Mouse (Mus musculus): Measurements from ENCODE around the gene Lactb. TPM values are rescaled to one million over a fixed set of nuclear protein-coding genes. Genes with fewer than 3 reads are reported as not detected.

Gene Lactb
- polyA plus RNA-seq, 1 experiment from 2014 or later: 8.5 TPM

DNA sequence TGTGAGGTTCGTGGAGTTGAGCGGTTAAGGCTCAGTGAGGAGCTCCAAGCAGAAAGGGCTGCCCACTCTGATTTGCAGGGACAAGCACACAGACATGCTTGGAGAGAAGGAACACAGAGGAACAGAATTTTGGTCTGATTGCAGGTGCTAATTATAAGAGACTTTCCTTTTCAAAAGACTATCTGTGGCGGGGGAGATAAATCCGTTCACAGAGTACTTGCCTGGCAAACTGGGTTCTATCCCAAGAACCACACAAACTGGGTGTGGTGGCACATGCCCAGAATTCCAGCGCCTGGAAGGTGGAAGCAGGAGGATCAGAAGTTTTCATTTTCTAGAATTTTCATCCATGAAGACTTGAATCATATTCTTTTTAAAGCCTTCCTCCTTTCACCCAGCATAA, 1.8 kb upstream of the Lactb start:
- ATAC-seq: no peak
- Histone ChIP-seq H3K4me1 (peaks cover 9% of the 10 kb centered on the region; the same call in 1 of the 2 replicates), H3K36me3 (ENCODE audit: poor library complexity, severe bottlenecking) (no peaks in the 10 kb centered on the region), H3K9me3 (replicated peaks) (no peaks in the 10 kb centered on the region), H3K9ac (no peak overlapping the region), H3K4me3 (no peak overlapping the region), H3K27me3 (no peaks in the 10 kb centered on the region), H3K27ac (no peak overlapping the region), H3K4me2 (no peak overlapping the region)
- WGBS: 87% methylated on average over 5 of the region's 5 CpGs

GRCm38 (mm10) chr9:66974721-66975225, 511 bp downstream of the Lactb start:
- H3K9me3 ChIP-seq (replicated peaks): no peaks in the 10 kb centered on the region
- peaks cover 8% of the 10 kb centered on the region for H3K36me3 ChIP-seq (ENCODE audit: poor library complexity, severe bottlenecking)
- under 1% methylated on average over 37 of the region's 41 CpGs for WGBS
- no peaks in the 10 kb centered on the region for H3K27me3 ChIP-seq
- peak overlapping the region; percentile 90 for H3K4me3 ChIP-seq
- peak overlapping the region; percentile 71 for H3K4me2 ChIP-seq
- H3K9ac ChIP-seq: peak overlapping the region; percentile 82
- peaks cover 9% of the 10 kb centered on the region; the same call in 1 of the 2 replicates for H3K4me1 ChIP-seq
- peak; percentile 75 for ATAC-seq
- peak overlapping the region; percentile 87 for H3K27ac ChIP-seq

- Histone ChIP-seq H3K4me3 (no peak overlapping the region), H3K27ac (no peak overlapping the region), H3K4me2 (no peak overlapping the region), H3K9ac (no peak overlapping the region), H3K9me3 (replicated peaks) (no peaks in the 10 kb centered on the region), H3K36me3 (ENCODE audit: poor library complexity, severe bottlenecking) (peaks cover 16% of the 10 kb centered on the region), H3K27me3 (no peaks in the 10 kb centered on the region), H3K4me1 (peaks cover 9% of the 10 kb centered on the region; the same call in 1 of the 2 replicates)
- no peak for ATAC-seq
- WGBS: 84% methylated on average over 8 of the region's 8 CpGs
Measured at GRCm38 (mm10) chr9:66971116-66971515, 4.2 kb downstream of the Lactb start.

- 93% methylated on average over 8 of the region's 8 CpGs for WGBS
- no peak for ATAC-seq
- Histone ChIP-seq H3K36me3 (ENCODE audit: poor library complexity, severe bottlenecking) (peaks cover 16% of the 10 kb centered on the region), H3K27me3 (no peaks in the 10 kb centered on the region), H3K9ac (no peak overlapping the region), H3K4me2 (no peak overlapping the region), H3K27ac (no peak overlapping the region), H3K9me3 (replicated peaks) (no peaks in the 10 kb centered on the region), H3K4me1 (no peaks in the 10 kb centered on the region), H3K4me3 (no peak overlapping the region)
Measured at GRCm38 (mm10) chr9:66967492-66967891, 7.8 kb downstream of the Lactb start.

- 56% methylated on average over 2 of the region's 3 CpGs for WGBS
- Histone ChIP-seq H3K4me1 (no peaks in the 10 kb centered on the region), H3K36me3 (ENCODE audit: poor library complexity, severe bottlenecking) (no peaks in the 10 kb centered on the region), H3K27ac (no peak overlapping the region), H3K4me2 (no peak overlapping the region), H3K9me3 (replicated peaks) (no peaks in the 10 kb centered on the region), H3K27me3 (no peaks in the 10 kb centered on the region), H3K4me3 (no peak overlapping the region), H3K9ac (no peak overlapping the region)
- no peak for ATAC-seq
Measured at GRCm38 (mm10) chr9:66961478-66961877, 13.8 kb downstream of the Lactb start.

- no peak overlapping the region for H3K4me3 ChIP-seq
Measured at GRCm38 (mm10) chr9:66957451-66957850, 17.8 kb downstream of the Lactb start.

DNA sequence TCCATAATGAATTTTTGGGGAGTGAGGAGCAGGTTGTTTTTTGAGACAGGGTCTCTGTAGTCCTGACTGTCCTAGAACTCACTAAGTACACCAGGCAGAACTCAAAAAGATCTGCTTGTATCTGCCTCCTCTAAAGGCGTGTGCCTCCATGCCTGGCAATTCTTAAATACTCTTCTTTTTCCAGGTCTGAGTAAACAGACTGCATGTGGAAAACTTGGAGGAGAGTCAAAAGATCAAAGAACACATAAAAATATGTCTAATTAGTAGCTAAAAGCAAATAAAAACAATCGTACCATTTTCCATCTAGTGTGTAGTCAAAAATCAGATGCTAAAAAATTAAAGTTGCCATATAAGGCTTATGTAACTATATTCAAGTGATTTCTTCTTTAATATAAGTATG, 22.4 kb downstream of the Lactb start:
- no peak for ATAC-seq
- 84% methylated on average over 2 of the region's 2 CpGs for WGBS
- H3K4me1 ChIP-seq: no peaks in the 10 kb centered on the region

More at GRCm38 (mm10) chr9:66957451-66957850, 17.8 kb downstream of the Lactb start:
- Histone ChIP-seq H3K27ac (no peak overlapping the region), H3K27me3 (no peaks in the 10 kb centered on the region), H3K9ac (0 out of 2 replicates have a peak overlapping the region, but pooled peaks have one; percentile 12), H3K4me2 (no peak overlapping the region), H3K4me1 (no peaks in the 10 kb centered on the region), H3K9me3 (replicated peaks) (no peaks in the 10 kb centered on the region), H3K36me3 (ENCODE audit: poor library complexity, severe bottlenecking) (0 out of 2 replicates have a peak, but pooled peaks cover 10% of the 10 kb centered on the region)
- 88% methylated on average over 3 of the region's 3 CpGs for WGBS
- no peak for ATAC-seq

GRCm38 (mm10) chr9:66952321-66952720, 23.0 kb downstream of the Lactb start:
- Histone ChIP-seq H3K27me3 (no peaks in the 10 kb centered on the region), H3K9ac (no peak overlapping the region), H3K9me3 (replicated peaks) (no peaks in the 10 kb centered on the region), H3K27ac (no peak overlapping the region), H3K36me3 (ENCODE audit: poor library complexity, severe bottlenecking) (peaks cover 21% of the 10 kb centered on the region; the same call in 1 of the 2 replicates), H3K4me1 (no peaks in the 10 kb centered on the region), H3K4me2 (no peak overlapping the region), H3K4me3 (no peak overlapping the region)
- no peak for ATAC-seq
- WGBS: 80% methylated on average over 8 of the region's 8 CpGs

More for the DNA sequence above, 22.4 kb downstream of the Lactb start:
- Histone ChIP-seq H3K9ac (no peak overlapping the region), H3K4me3 (no peak overlapping the region), H3K9me3 (replicated peaks) (no peaks in the 10 kb centered on the region), H3K4me2 (no peak overlapping the region), H3K27ac (no peak overlapping the region), H3K27me3 (no peaks in the 10 kb centered on the region), H3K36me3 (ENCODE audit: poor library complexity, severe bottlenecking) (peaks cover 19% of the 10 kb centered on the region; the same call in 1 of the 2 replicates)

DNA sequence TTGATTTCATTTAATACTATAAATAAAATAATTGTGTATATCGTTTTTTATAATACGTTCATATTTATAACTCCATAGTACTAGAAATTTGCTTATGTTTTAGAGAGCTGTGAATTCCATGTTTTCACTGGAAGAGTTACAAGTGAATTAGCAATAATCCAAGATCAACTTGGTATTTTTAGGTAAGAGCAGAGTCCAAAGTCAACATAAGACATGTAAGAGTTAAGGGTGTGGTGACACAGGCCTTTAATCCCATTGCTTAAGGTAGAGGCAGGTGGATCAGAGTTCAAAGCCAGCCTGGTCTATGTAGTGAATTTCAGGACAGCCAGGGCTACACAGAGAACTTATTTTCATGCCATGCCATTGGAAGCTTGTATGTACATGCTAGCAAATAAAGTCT, 26.7 kb downstream of the Lactb start:
- Histone ChIP-seq H3K9me3 (replicated peaks) (no peaks in the 10 kb centered on the region), H3K27me3 (no peaks in the 10 kb centered on the region), H3K4me2 (no peak overlapping the region), H3K4me1 (peaks cover 15% of the 10 kb centered on the region), H3K9ac (no peak overlapping the region), H3K4me3 (no peak overlapping the region), H3K27ac (no peak overlapping the region), H3K36me3 (ENCODE audit: poor library complexity, severe bottlenecking) (peaks cover 12% of the 10 kb centered on the region; the same call in 1 of the 2 replicates)
- WGBS: 98% methylated on average over 2 of the region's 2 CpGs
- no peak for ATAC-seq

GRCm38 (mm10) chr9:66945647-66946641, 29.3 kb downstream of the Lactb start, which contains the start of gene Rps27l:
Rps27l (plus strand) TSS chr9:66946086.
- peak within 1 kb of the TSS; percentile 82 for H3K27ac ChIP-seq
- H3K9me3 ChIP-seq (replicated peaks): no peaks in the 10 kb centered on the region
- H3K4me1 ChIP-seq: peaks cover 15% of the 10 kb centered on the region
- ATAC-seq: peak; percentile 99
- H3K4me2 ChIP-seq: peak within 1 kb of the TSS; percentile 91
- peak within 1 kb of the TSS; percentile 95 for H3K4me3 ChIP-seq
- no peaks in the 10 kb centered on the region for H3K27me3 ChIP-seq
- under 1% methylated on average over 77 of the region's 77 CpGs for WGBS
- H3K9ac ChIP-seq: peak within 1 kb of the TSS; percentile 92
- H3K36me3 ChIP-seq (ENCODE audit: poor library complexity, severe bottlenecking): peaks cover 12% of the 10 kb centered on the region; the same call in 1 of the 2 replicates

DNA sequence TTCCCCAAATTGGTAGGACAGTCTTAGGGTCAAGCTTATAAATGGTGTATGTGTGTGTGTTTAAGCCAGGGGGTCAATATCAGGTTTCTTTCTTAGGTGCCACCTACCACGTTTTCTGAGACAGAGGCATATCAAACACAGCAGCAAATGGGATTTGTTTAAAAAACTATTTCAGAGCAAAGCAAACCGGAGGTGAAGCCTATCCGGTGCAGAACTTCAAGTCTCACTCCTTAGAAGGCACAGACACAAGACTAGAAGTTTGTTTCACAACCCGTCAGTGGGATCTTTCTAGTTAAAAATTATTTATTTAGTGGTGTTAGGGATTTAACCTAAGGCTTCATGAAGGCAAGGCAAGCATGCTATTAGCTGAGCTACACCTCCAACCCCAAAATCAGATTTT, 30.1 kb downstream of the Lactb start:
- H3K4me3 ChIP-seq: peak overlapping the region; percentile 95
- H3K27ac ChIP-seq: peak overlapping the region; percentile 82
- peaks cover 15% of the 10 kb centered on the region for H3K4me1 ChIP-seq
- no peak for ATAC-seq
- H3K27me3 ChIP-seq: no peaks in the 10 kb centered on the region
- WGBS: 26% methylated on average over 4 of the region's 4 CpGs
- peaks cover 12% of the 10 kb centered on the region; the same call in 1 of the 2 replicates for H3K36me3 ChIP-seq (ENCODE audit: poor library complexity, severe bottlenecking)
- peak overlapping the region; percentile 91 for H3K4me2 ChIP-seq
- peak overlapping the region; percentile 92 for H3K9ac ChIP-seq
- H3K9me3 ChIP-seq (replicated peaks): no peaks in the 10 kb centered on the region

DNA sequence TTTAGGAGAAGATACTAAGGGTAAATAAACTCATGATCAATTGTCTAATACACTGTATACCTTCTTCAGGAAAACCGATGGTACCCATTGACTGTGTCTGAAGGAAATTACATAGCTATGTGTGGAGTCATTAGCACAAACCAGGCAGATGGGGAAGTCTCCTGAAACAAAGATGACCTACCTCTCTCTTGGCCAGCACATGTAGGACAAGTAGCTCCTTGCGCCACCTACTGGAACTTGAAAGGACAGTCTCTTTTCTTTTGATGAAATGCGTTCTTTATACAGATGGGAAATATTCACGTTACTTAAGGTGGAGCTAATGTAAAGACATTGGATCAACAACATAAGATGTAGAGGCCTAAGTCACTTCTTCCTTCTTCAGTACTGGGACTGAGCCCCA, 36.4 kb downstream of the Lactb start:
- no peak overlapping the region for H3K4me3 ChIP-seq
- H3K27ac ChIP-seq: no peak overlapping the region
- ATAC-seq: peak; percentile 50; the same call in 1 of the 2 replicates
- H3K4me1 ChIP-seq: peaks cover 21% of the 10 kb centered on the region
- H3K4me2 ChIP-seq: no peak overlapping the region
- H3K9me3 ChIP-seq (replicated peaks): no peaks in the 10 kb centered on the region
- no peak overlapping the region for H3K9ac ChIP-seq
- peaks cover 5% of the 10 kb centered on the region; the same call in 1 of the 2 replicates for H3K27me3 ChIP-seq
- H3K36me3 ChIP-seq (ENCODE audit: poor library complexity, severe bottlenecking): no peaks in the 10 kb centered on the region
- 4% methylated on average over 4 of the region's 4 CpGs for WGBS

Data from forebrain, embryonic 13.5 days (tissue).